Mouse (Mus musculus) heart, adult 2 months (tissue): ENCODE measurements around the gene 1700019N19Rik.

ENCODE experiments used
- CTCF ChIP-seq: fragments of 200-600 bp; IDR thresholded peaks from 2 replicates; pipeline ENCODE4 v1.8.1; 2022; ENCODE audit warnings: antibody characterized with exemption, mild to moderate bottlenecking, moderate library complexity
- EP300 ChIP-seq: fragments of 200-500 bp; IDR thresholded peaks from 2 replicates; pipeline ENCODE4 v1.6.1; 2011; ENCODE audit warnings: low read depth, low read length, control low read depth; ENCODE audit not compliant: insufficient read depth
- POLR2A ChIP-seq: fragments of 200-500 bp; IDR thresholded peaks from 2 replicates; pipeline ENCODE4 v1.6.1; 2011; ENCODE audit warnings: mild to moderate bottlenecking, low read depth, low read length, control low read depth; ENCODE audit not compliant: insufficient read depth

GRCm38 (mm10) chr19:58795114-58795669, 931 bp upstream of the 1700019N19Rik start:
- no peak for TF ChIP-seq POLR2A
- no peak for TF ChIP-seq EP300
- no peak for TF ChIP-seq CTCF
